Mouse (Mus musculus) ES-E14 (cell line): ENCODE data around the gene Gm17622.

Experiments used
- CHD2 ChIP-seq: IDR thresholded peaks from 2 replicates; pipeline ENCODE4 v1.6.1; 2014; ENCODE audit warnings: mild to moderate bottlenecking, low read depth, low read length, inconsistent platforms
- HCFC1 ChIP-seq: IDR thresholded peaks from 2 replicates; pipeline ENCODE4 v1.6.1; 2012; ENCODE audit warnings: low read length, inconsistent platforms, borderline replicate concordance; ENCODE audit not compliant: insufficient read depth
- ZNF384 ChIP-seq: IDR thresholded peaks from 2 replicates; pipeline ENCODE4 v1.6.1; 2012; ENCODE audit warnings: low read depth, low read length, inconsistent platforms

DNA sequence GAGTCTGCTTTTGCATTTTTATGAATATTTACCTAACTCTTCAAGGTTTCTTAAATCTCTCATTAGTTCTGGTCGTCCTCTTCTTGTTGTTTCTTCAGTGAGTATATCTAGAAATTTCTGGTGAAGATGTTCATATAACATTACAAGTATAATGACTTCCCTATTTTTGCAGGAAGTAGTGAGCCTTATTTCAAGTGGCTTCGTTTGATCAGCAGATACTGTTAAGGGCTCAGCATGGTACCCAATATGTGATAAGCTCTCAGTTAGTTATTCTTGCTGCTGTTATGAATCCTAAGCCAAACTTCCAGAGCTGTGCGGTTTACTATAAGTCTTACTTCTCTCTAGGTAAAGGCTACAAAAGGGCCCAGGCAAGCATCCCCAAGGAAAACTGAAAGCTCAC is 39.0 kb downstream of the Gm17622 start:
- TF ChIP-seq HCFC1 (no peak), CHD2 (no peak), ZNF384 (no peak)
